Mouse (Mus musculus) forebrain, embryonic 16.5 days (tissue): Measurements from ENCODE around the gene 4930519G04Rik. TPM values are rescaled to one million over a fixed set of nuclear protein-coding genes. Genes with fewer than 3 reads are reported as not detected.
A peak's percentile ranks its signal among the peaks of the same experiment; 100 is the strongest.
"Not testable (repeated sequence)": the region's sequence is repeated elsewhere in the genome, so short reads cannot be mapped to it uniquely, and the experiment has no call there.

Experiments
- ATAC-seq: fragments of 200-750 bp; cut with Nextera tagmentation; 2 replicates; pipeline ENCODE4 v1.8.0; 2017; ENCODE audit warnings: mild to moderate bottlenecking, moderate library complexity
- H3K27ac ChIP-seq: fragments of 300-500 bp; sonication (generic); 2 replicates; pipeline ENCODE4 v1.5.1; 2014; ENCODE audit warnings: low read length, control low read depth
- H3K27me3 ChIP-seq: fragments of 300-500 bp; sonication (generic); replicated peaks from 2 replicates; pipeline ENCODE4 v1.6.1; 2014; ENCODE audit warnings: low read length; ENCODE audit not compliant: control insufficient read depth, insufficient read depth
- H3K36me3 ChIP-seq: fragments of 300-500 bp; sonication (generic); 2 replicates; pipeline ENCODE4 v1.6.1; 2014; ENCODE audit not compliant: control insufficient read depth, insufficient read depth
- H3K4me1 ChIP-seq: fragments of 300-500 bp; sonication (generic); replicated peaks from 2 replicates; pipeline ENCODE4 v1.6.1; 2014; ENCODE audit warnings: low read length; ENCODE audit not compliant: control insufficient read depth, insufficient read depth
- H3K4me2 ChIP-seq: fragments of 300-500 bp; sonication (generic); 2 replicates; pipeline ENCODE4 v1.6.1; 2014; ENCODE audit warnings: mild to moderate bottlenecking, low read length, control low read depth
- H3K4me3 ChIP-seq: fragments of 300-500 bp; sonication (generic); replicated peaks from 2 replicates; pipeline ENCODE4 v1.5.1; 2014; ENCODE audit warnings: mild to moderate bottlenecking, low read length, control low read depth
- H3K9ac ChIP-seq: fragments of 300-500 bp; sonication (generic); replicated peaks from 2 replicates; pipeline ENCODE4 v1.6.1; 2014; ENCODE audit warnings: low read depth, low read length, control low read depth
- H3K9me3 ChIP-seq: fragments of 300-500 bp; sonication (generic); 2 replicates; pipeline ENCODE4 v1.6.1; 2016; ENCODE audit warnings: low read length; ENCODE audit not compliant: control insufficient read depth
- whole genome bisulfite sequencing: fragments of 180-500 bp; shearing (Covaris S2); extraction: QIAGEN DNeasy Blood & Tissue Kit; methylation state at CpG from one replicate; pipeline ENCODE4 v1.1.7; 2014; 5-methylcytosine and 5-hydroxymethylcytosine counted together
- polyA plus RNA-seq: library from polyadenylated mRNA; unstranded; fragments of >200 nt; fragmentation: Nextera tagmentation; extraction: Ambion mirVana; gene quantifications from 2 replicates; pipeline ENCODE4 v1.2.1, GENCODE M21; 2015

4930519G04Rik gene
- polyA plus RNA-seq, 1 experiment from 2014 or later = not detected

- no peaks in the 10 kb centered on the region for H3K9me3 ChIP-seq
- no peak overlapping the region for H3K9ac ChIP-seq
- WGBS = 94% methylated on average over 12 of the region's 12 CpGs
- no peak overlapping the region for H3K4me2 ChIP-seq
- H3K27ac ChIP-seq = no peak overlapping the region
- H3K4me3 ChIP-seq = no peak overlapping the region
- ATAC-seq = no peak
- H3K36me3 ChIP-seq = no peaks in the 10 kb centered on the region
- peaks cover 6% of the 10 kb centered on the region for H3K4me1 ChIP-seq
- H3K27me3 ChIP-seq = no peaks in the 10 kb centered on the region
Measured at GRCm38 (mm10) chr5:114827427-114827826, 26.0 kb upstream of the 4930519G04Rik start.

GRCm38 (mm10) chr5:114829740-114830139, 23.7 kb upstream of the 4930519G04Rik start:
- H3K4me3 ChIP-seq = no peak overlapping the region
- no peak overlapping the region for H3K27ac ChIP-seq
- no peaks in the 10 kb centered on the region for H3K36me3 ChIP-seq
- no peaks in the 10 kb centered on the region for H3K27me3 ChIP-seq
- H3K4me1 ChIP-seq = peaks cover 6% of the 10 kb centered on the region
- 56% methylated on average over 3 of the region's 3 CpGs for WGBS
- H3K4me2 ChIP-seq = no peak overlapping the region
- no peak overlapping the region for H3K9ac ChIP-seq
- ATAC-seq = no peak
- H3K9me3 ChIP-seq = no peaks in the 10 kb centered on the region

GRCm38 (mm10) chr5:114836886-114837285, 16.6 kb upstream of the 4930519G04Rik start:
- Histone ChIP-seq H3K36me3 (no peaks in the 10 kb centered on the region), H3K27ac (no peak overlapping the region), H3K4me1 (no peaks in the 10 kb centered on the region; the same call in 1 of the 2 replicates), H3K9ac (no peak overlapping the region), H3K4me3 (no peak overlapping the region), H3K27me3 (no peaks in the 10 kb centered on the region), H3K9me3 (no peaks in the 10 kb centered on the region), H3K4me2 (no peak overlapping the region)
- 79% methylated on average over 12 of the region's 12 CpGs for WGBS
- no peak for ATAC-seq

GRCm38 (mm10) chr5:114840481-114840880, 13.0 kb upstream of the 4930519G04Rik start:
- not testable (repeated sequence) for H3K4me1 ChIP-seq, H3K27ac ChIP-seq, H3K4me3 ChIP-seq, H3K27me3 ChIP-seq, ATAC-seq, H3K9me3 ChIP-seq, H3K9ac ChIP-seq, H3K36me3 ChIP-seq, H3K4me2 ChIP-seq
- whole genome bisulfite sequencing = 84% methylated on average over 5 of the region's 5 CpGs

GRCm38 (mm10) chr5:114842155-114842554, 11.3 kb upstream of the 4930519G04Rik start:
- not testable (repeated sequence) for H3K9ac ChIP-seq, H3K4me1 ChIP-seq, H3K27me3 ChIP-seq, H3K27ac ChIP-seq, H3K4me2 ChIP-seq, H3K9me3 ChIP-seq, ATAC-seq, H3K36me3 ChIP-seq, H3K4me3 ChIP-seq
- WGBS = 37% methylated on average over 3 of the region's 3 CpGs

- Histone ChIP-seq H3K27me3 (no peaks in the 10 kb centered on the region), H3K4me1 (peaks cover 7% of the 10 kb centered on the region), H3K9ac (no peak overlapping the region), H3K4me2 (no peak overlapping the region), H3K36me3 (no peaks in the 10 kb centered on the region), H3K9me3 (no peaks in the 10 kb centered on the region), H3K27ac (no peak overlapping the region), H3K4me3 (no peak overlapping the region)
- ATAC-seq = no peak
- 67% methylated on average over 5 of the region's 5 CpGs for WGBS
Measured at GRCm38 (mm10) chr5:114842674-114843073, 10.8 kb upstream of the 4930519G04Rik start.

GRCm38 (mm10) chr5:114844371-114844770, 9.1 kb upstream of the 4930519G04Rik start:
- 43% methylated on average over 2 of the region's 2 CpGs for WGBS
- not testable (repeated sequence) for H3K4me1 ChIP-seq, H3K36me3 ChIP-seq

GRCm38 (mm10) chr5:114851565-114852236, 1.8 kb upstream of the 4930519G04Rik start:
- H3K4me1 ChIP-seq = no peaks in the 10 kb centered on the region
- H3K4me2 ChIP-seq = no peak overlapping the region
- ATAC-seq = no peak
- 88% methylated on average over 20 of the region's 20 CpGs for WGBS
- no peaks in the 10 kb centered on the region for H3K27me3 ChIP-seq
- H3K27ac ChIP-seq = no peak overlapping the region
- H3K9me3 ChIP-seq = no peaks in the 10 kb centered on the region
- H3K4me3 ChIP-seq = no peak overlapping the region
- no peaks in the 10 kb centered on the region for H3K36me3 ChIP-seq
- no peak overlapping the region for H3K9ac ChIP-seq

More at GRCm38 (mm10) chr5:114844371-114844770, 9.1 kb upstream of the 4930519G04Rik start:
- not testable (repeated sequence) for H3K4me2 ChIP-seq, H3K4me3 ChIP-seq, H3K27me3 ChIP-seq, H3K9ac ChIP-seq, ATAC-seq, H3K9me3 ChIP-seq, H3K27ac ChIP-seq

GRCm38 (mm10) chr5:114858582-114858981, 5.1 kb downstream of the 4930519G04Rik start, which contains the start of gene Gm9936:
Gm9936 (minus strand) TSS chr5:114858682.
- Histone ChIP-seq H3K9me3 (no peaks in the 10 kb centered on the region), H3K36me3 (no peaks in the 10 kb centered on the region), H3K9ac (peak within 1 kb of the TSS; percentile 62), H3K4me2 (peak within 1 kb of the TSS; percentile 67), H3K4me1 (peaks cover 4% of the 10 kb centered on the region; the same call in 1 of the 2 replicates), H3K27ac (no peak within 1 kb of the TSS), H3K27me3 (no peaks in the 10 kb centered on the region), H3K4me3 (peak within 1 kb of the TSS; percentile 35)
- ATAC-seq = no peak
- 84% methylated on average over 12 of the region's 12 CpGs for WGBS
